Mouse (Mus musculus) spleen, adult 18-20 months (tissue): ENCODE measurements around the gene Znhit1.

ENCODE experiments used
- DNase-seq, 2 experiments: peaks; one replicate each; pipeline ENCODE4 v3.0.0; 2022; ENCODE audit warnings: mixed read lengths in 2 of 2

The Znhit1 gene

GRCm38 (mm10) chr5:136987934-136988271 lies at the start of gene Znhit1:
TSS of gene Znhit1 (minus strand) at chr5:136988021.
- DNase-seq = no peak

GRCm38 (mm10) chr5:137036211-137036610 lies 48.4 kb upstream of the Znhit1 start:
- DNase-seq = no peak

GRCm38 (mm10) chr5:137032641-137033074 lies 44.8 kb upstream of the Znhit1 start:
- DNase-seq = peak; percentile 75 to 81

- peak in 1 of 2 experiments; percentile 8 for DNase-seq
Observed at GRCm38 (mm10) chr5:137032033-137032421, 44.2 kb upstream of the Znhit1 start.

DNA sequence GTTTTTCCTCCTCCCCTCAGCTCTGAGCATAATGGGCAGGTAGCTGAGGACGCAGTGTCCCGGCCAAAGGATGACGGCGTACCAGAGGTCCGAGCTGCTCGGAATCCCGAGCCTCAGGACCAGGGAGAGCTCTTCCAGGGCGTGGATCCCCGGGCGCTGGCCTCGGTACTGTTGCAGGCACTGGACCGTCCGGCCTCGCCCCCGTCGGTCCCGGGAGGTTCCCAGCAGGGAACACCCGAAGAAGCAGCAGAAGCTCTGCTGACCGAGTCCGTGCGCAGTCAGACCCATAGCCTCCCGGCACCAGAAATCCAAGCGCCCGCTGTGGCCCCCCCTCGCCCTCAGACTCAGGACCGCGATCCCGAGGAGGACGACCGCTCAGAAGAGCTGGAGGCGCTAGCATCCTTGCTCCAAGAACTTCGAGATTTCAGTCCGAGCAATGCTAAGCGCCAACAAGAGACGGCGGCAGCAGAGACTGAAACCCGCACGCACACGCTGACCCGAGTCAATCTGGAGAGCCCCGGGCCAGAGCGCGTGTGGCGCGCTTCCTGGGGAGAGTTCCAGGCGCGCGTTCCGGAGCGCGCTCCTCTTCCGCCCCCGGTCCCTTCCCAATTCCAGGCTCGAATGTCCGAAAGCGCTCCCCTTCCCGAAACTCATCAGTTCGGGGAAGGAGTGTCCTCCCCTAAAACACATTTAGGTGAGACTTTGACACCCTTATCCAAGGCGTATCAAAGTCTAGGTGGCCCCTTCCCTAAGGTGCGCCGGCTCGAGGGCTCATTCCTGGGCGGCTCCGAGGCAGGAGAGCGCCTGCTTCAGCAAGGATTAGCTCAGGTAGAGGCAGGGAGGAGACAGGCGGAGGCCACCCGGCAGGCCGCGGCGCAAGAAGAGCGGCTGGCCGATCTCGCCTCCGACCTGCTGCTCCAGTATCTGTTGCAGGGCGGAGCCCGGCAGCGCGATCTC lies 43.5 kb upstream of the Znhit1 start:
- no peak for DNase-seq

- DNase-seq = no peak
Observed at GRCm38 (mm10) chr5:137030416-137030810, 42.6 kb upstream of the Znhit1 start.

DNA sequence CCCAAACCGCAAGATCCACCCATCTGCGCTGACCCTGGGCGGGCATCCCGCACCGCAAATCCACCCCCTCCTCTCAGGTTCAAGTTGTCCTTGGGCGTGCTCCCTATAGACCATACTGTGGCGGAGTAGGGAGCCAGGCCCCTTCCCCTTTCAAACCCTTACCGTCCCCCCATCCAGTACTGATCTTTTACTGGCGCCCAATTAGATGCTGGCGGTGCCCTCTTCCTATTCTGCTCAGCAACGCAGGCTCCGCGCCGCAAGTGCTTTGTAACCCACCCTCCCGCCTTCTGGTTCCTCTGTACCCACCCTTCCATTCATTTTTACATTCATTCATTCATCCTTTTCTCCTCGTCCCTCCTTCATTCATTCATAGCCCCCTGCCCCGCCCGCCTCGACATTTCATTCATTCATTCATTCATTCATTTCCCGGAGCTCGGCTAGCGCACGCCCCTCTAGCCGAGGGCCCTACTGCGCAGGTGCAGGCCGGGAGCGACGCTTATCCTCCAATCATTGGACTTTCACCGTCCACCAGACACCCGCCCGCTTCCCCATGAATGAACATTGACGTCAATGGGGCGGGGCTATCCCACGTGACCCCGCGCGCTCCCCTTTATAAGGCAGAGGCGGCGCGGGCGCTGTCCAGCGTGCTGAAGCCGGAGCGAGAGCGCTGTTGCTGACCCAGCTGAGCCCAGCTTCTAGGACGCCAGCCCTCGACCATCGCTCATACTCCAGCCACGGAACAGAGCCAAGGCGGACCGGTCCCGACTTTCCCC lies 42.0 kb upstream of the Znhit1 start:
- peak; percentile 84 to 92 for DNase-seq

DNA sequence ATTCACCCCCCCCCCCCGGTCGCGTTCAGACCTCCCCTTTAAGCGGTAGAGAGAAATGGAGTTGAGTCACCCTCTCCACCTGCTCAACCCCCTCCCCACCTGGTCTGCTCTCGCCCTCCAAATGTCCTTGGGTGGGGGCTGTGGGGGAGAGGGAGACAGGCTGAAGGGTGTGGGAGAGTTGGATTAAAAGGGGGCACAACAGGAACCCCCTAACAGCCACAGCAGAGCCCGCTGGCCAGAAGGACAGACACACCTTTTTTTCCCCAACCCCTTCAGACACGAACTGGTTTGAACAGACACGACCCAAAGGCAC lies 41.4 kb upstream of the Znhit1 start:
- no peak for DNase-seq

GRCm38 (mm10) chr5:137028561-137029272 lies 40.9 kb upstream of the Znhit1 start:
- DNase-seq = no peak

- DNase-seq = no peak
Observed at GRCm38 (mm10) chr5:137026092-137026491, 38.3 kb upstream of the Znhit1 start, which contains the start of gene Vgf. TSS of gene Vgf (plus strand) at chr5:137026392.

- peak; percentile 45 to 81 for DNase-seq
Observed at GRCm38 (mm10) chr5:137025132-137025531, 37.3 kb upstream of the Znhit1 start.

DNA sequence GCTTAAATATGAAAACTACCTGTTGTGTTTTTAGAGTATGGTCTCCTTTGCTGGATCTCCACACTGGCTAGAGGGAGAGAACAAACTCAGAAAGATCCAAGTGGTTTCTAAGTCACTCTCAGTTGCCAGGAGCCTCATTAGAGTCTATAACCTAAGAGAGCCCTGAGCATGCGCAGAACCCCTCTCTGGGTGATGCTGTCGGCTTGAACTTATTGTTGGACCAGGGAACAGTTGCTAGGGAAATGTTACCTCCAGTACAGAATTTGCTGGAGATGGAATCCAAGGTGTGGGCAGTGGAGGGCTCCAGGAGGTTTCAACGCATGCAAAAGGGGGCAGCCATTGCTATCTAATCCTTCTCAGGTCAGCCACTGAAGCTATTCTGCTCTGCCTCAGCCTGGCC lies 36.5 kb upstream of the Znhit1 start:
- DNase-seq = no peak

DNA sequence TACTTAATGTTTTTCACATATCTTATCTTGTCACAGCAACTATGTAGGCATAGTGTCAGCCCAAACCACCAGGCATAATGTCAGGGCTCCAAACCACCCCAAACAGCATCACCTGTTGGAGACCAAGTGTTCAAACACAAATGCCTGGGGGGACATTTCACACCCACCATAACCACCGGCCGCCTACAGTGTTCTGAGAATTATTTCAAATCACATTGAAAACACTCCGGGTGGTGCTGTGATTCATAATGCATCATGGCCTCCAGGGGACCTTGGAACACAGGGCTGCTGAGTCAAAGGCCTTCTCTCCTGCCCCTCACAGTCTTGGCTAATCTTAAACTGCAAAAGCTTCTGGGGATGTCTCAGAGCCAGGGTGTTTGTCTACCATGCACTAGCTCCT lies 28.1 kb upstream of the Znhit1 start:
- no peak for DNase-seq

GRCm38 (mm10) chr5:137012401-137012950 lies 24.7 kb upstream of the Znhit1 start:
- DNase-seq = no peak

DNA sequence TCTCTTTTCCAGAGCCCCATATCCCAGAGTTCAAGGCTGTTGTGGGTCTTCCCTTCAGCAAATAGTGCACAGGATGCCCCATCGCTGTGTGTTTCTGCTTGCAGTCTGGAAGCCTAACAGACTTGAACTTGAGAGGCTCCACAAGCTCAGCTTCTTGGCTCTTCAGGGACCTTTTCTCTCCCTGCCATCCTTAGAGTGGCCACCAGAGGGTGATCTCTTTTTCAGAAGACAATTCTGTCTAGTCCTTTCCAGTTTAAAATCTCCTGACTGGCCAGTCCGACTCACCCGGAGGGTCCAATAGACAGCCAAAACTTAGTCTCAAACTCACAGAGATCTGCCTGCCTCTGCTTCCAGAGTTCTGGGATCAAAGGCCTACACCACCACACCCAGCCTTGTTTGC lies 22.2 kb upstream of the Znhit1 start:
- peak in 1 of 2 experiments; percentile 26 for DNase-seq

GRCm38 (mm10) chr5:137007276-137007675 lies 19.5 kb upstream of the Znhit1 start:
- DNase-seq = no peak

DNA sequence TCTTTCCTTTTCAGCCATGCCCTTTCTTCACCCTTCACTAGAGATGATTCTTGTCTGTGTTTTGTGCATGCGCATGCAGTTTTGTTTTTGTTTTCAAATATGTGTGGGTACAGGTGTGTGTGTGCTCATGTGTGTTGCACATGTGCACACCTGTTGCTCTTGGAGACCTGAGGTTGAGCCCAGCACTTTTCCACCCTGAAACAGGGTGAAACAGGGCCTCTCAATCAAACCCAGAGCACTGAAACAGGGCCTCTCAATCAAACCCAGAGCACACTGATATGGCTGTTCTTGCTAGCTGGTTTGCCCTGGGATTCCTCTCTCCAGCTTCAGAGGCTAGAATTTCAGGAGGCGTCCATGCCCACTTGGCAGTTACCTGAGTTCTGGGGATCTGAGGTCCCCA lies 12.8 kb upstream of the Znhit1 start:
- DNase-seq = no peak

DNA sequence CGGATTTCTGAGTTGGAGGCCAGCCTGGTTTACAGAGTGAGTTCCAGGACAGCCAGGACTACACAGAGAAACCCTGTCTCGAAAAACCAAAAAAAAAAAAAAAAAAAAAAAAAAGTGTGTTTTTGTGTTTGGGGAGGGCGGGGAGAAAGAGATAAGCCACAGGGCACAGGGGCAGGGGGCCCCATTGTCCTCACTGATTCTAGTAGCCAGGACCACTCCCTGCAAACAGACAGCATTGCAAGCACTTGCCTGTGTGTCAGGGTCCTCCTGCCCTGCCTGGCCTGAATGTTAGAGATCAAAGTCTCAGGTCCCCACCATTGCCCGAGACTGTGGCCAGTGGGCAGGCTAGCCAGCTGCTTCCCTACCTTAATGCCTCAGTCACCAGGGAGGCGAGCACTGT lies 11.6 kb upstream of the Znhit1 start:
- DNase-seq = no peak

DNA sequence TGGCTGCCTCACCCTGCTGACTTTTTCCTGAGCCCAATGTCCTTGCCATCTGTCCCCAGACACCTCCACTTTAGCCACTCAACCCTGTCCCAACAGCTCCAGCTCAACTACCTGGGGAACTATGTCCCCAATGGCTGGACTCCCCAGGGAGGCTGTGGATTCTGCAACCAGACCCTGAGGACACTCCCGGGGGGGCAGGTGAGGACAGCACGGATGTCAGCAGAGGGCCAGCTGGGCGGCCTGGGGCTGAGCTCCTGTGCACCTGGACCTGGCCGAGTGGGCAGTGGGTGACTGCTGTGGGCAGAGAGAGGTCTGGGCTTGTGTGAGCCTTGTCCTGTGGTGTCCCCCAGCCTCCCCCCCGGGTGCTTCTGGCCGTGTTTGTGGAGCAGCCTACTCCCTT lies 2.0 kb upstream of the Znhit1 start:
- DNase-seq = no peak

DNA sequence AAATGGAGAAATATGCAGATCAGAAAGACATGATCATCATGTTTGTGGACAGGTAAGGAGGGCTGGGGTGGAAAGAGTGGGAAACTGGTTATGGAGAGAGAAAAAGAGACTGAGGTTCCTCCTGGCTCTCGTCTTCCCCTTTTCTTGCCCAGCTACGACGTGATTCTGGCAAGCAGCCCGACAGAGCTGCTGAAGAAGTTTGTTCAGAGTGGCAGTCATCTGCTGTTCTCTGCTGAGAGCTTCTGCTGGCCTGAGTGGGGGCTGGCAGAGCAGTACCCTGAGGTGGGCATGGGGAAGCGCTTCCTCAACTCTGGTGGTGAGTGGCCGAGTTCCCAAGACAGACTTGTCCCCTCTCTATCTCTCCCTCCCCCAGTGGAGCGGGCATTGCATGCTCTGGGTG lies 599 bp upstream of the Znhit1 start:
- no peak for DNase-seq

GRCm38 (mm10) chr5:136987138-136987933 lies 485 bp downstream of the Znhit1 start:
- DNase-seq = peak; percentile 62 to 72

GRCm38 (mm10) chr5:136986695-136987137 lies 1.1 kb downstream of the Znhit1 start, which contains the start of gene Plod3:
TSS of gene Plod3 (plus strand) at chr5:136987019.
- DNase-seq = peak; percentile 90 to 92
